Mouse (Mus musculus) intestine, embryonic 15.5 days (tissue): ENCODE measurements at regions not wholly inside any gene's neighbourhood (a gene's known extent, or its start where the extent isn't known, plus 50 kb on each side); places are given as distances from the start of the nearest gene placed in this dataset.

Source experiments
- ATAC-seq: fragments of 200-750 bp; cut with Nextera tagmentation; 2 replicates; pipeline ENCODE4 v1.8.0; 2017; ENCODE audit warnings: moderate TSS enrichment, moderate library complexity
- H3K27ac ChIP-seq: fragments of 300-500 bp; sonication (generic); 2 replicates; pipeline ENCODE4 v1.5.1; 2015; ENCODE audit warnings: mild to moderate bottlenecking, inconsistent platforms
- H3K27me3 ChIP-seq: fragments of 300-500 bp; sonication (generic); replicated peaks from 2 replicates; pipeline ENCODE4 v1.6.1; 2015; ENCODE audit warnings: inconsistent platforms
- H3K36me3 ChIP-seq: fragments of 300-500 bp; sonication (generic); 2 replicates; pipeline ENCODE4 v1.6.1; 2015; ENCODE audit warnings: inconsistent platforms
- H3K4me1 ChIP-seq: fragments of 300-500 bp; sonication (generic); replicated peaks from 2 replicates; pipeline ENCODE4 v1.6.1; 2015; ENCODE audit warnings: inconsistent platforms
- H3K4me2 ChIP-seq: fragments of 300-500 bp; sonication (generic); replicated peaks from 2 replicates; pipeline ENCODE4 v1.6.1; 2015; ENCODE audit warnings: mild to moderate bottlenecking, inconsistent platforms
- H3K4me3 ChIP-seq: fragments of 300-500 bp; sonication (generic); replicated peaks from 2 replicates; pipeline ENCODE4 v1.5.1; 2015; ENCODE audit warnings: inconsistent platforms
- H3K9ac ChIP-seq: fragments of 300-500 bp; sonication (generic); 2 replicates; pipeline ENCODE4 v1.6.1; 2015; ENCODE audit warnings: inconsistent platforms
- H3K9me3 ChIP-seq: fragments of 300-500 bp; sonication (generic); 2 replicates; pipeline ENCODE4 v1.6.1; 2016; ENCODE audit warnings: inconsistent platforms
- WGBS: fragments of 180-500 bp; shearing (Covaris S2); methylation state at CpG from one replicate; pipeline ENCODE4 v1.1.7; 2015; 5-methylcytosine and 5-hydroxymethylcytosine counted together

- Histone ChIP-seq H3K27me3 (no peaks in the 10 kb centered on the region), H3K4me3 (no peak overlapping the region), H3K9ac (no peak overlapping the region), H3K4me2 (no peak overlapping the region), H3K9me3 (no peaks in the 10 kb centered on the region), H3K27ac (no peak overlapping the region), H3K36me3 (no peaks in the 10 kb centered on the region), H3K4me1 (no peaks in the 10 kb centered on the region)
- WGBS: 75% methylated on average over 7 of the region's 7 CpGs
- ATAC-seq: no peak
Measured at GRCm38 (mm10) chr4:98188944-98189343, 194.2 kb downstream of the Tm2d1 start.

GRCm38 (mm10) chr4:98187038-98187437 is 196.1 kb downstream of the Tm2d1 start:
- ATAC-seq: no peak
- H3K4me3 ChIP-seq: no peak overlapping the region
- H3K36me3 ChIP-seq: no peaks in the 10 kb centered on the region
- no peaks in the 10 kb centered on the region for H3K9me3 ChIP-seq
- H3K9ac ChIP-seq: no peak overlapping the region
- H3K4me1 ChIP-seq: no peaks in the 10 kb centered on the region
- H3K27ac ChIP-seq: no peak overlapping the region
- no peaks in the 10 kb centered on the region for H3K27me3 ChIP-seq
- H3K4me2 ChIP-seq: no peak overlapping the region
- WGBS: 93% methylated on average over 2 of the region's 2 CpGs

DNA sequence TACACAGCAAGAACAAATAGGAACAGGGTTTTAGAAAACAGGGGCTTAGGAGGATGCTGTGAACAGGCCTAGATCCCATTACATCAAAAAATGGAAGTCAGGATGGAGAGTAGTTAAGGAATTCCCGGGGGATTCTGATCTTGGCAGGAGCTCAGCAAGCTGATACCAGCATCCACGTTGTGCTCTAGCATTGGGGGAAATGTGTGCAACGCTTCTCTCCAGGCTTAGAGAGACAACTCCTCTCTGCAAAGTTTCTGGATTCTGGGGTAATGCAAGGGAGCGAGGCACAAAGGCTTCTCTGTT is 201.1 kb downstream of the Tm2d1 start:
- Histone ChIP-seq H3K4me1 (no peaks in the 10 kb centered on the region), H3K9me3 (no peaks in the 10 kb centered on the region), H3K27ac (no peak overlapping the region), H3K4me3 (no peak overlapping the region), H3K9ac (no peak overlapping the region), H3K27me3 (no peaks in the 10 kb centered on the region), H3K36me3 (no peaks in the 10 kb centered on the region), H3K4me2 (no peak overlapping the region)
- 46% methylated on average over 4 of the region's 4 CpGs for WGBS
- ATAC-seq: peak; percentile 39

GRCm38 (mm10) chr4:98181185-98182052 is 201.7 kb downstream of the Tm2d1 start:
- no peak overlapping the region for H3K4me2 ChIP-seq
- H3K27me3 ChIP-seq: no peaks in the 10 kb centered on the region
- H3K9ac ChIP-seq: no peak overlapping the region
- 67% methylated on average over 12 of the region's 12 CpGs for WGBS
- H3K27ac ChIP-seq: no peak overlapping the region
- H3K36me3 ChIP-seq: no peaks in the 10 kb centered on the region
- no peaks in the 10 kb centered on the region for H3K4me1 ChIP-seq
- ATAC-seq: 0 out of 2 replicates have a peak, but pooled peaks have one; percentile 10
- H3K4me3 ChIP-seq: no peak overlapping the region
- no peaks in the 10 kb centered on the region for H3K9me3 ChIP-seq

DNA sequence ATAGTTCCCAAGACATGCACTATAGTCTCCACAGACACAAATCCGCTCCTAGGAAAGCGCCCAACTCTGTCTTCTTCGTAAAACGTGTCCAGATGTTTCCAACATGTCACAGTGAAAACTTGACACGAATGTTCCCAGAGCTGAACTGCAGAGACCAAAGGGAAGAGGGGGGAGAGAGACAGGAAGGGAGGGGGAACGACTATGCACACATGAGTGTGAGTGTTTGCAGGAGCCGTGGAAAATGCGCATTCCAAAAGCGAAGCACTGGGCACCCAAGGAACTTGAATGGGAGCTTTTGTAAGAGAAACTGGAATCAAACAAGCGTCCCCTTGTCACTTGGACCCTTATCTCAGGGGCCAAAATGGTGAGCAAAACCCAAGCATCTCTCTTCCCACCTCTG is 202.8 kb downstream of the Tm2d1 start:
- no peaks in the 10 kb centered on the region for H3K9me3 ChIP-seq
- no peaks in the 10 kb centered on the region for H3K27me3 ChIP-seq
- H3K4me2 ChIP-seq: no peak overlapping the region
- ATAC-seq: no peak
- H3K9ac ChIP-seq: no peak overlapping the region
- H3K27ac ChIP-seq: no peak overlapping the region
- no peaks in the 10 kb centered on the region for H3K36me3 ChIP-seq
- WGBS: 42% methylated on average over 10 of the region's 10 CpGs
- H3K4me1 ChIP-seq: no peaks in the 10 kb centered on the region
- H3K4me3 ChIP-seq: no peak overlapping the region
